Mouse (Mus musculus): Measurements from ENCODE around the gene Kat6b. TPM values are rescaled to one million over a fixed set of nuclear protein-coding genes. Genes with fewer than 3 reads are reported as not detected.
A peak's percentile ranks its signal among the peaks of the same experiment; 100 is the strongest.

Kat6b gene
- polyA plus RNA-seq, 1 experiment = 3.9 TPM

DNA sequence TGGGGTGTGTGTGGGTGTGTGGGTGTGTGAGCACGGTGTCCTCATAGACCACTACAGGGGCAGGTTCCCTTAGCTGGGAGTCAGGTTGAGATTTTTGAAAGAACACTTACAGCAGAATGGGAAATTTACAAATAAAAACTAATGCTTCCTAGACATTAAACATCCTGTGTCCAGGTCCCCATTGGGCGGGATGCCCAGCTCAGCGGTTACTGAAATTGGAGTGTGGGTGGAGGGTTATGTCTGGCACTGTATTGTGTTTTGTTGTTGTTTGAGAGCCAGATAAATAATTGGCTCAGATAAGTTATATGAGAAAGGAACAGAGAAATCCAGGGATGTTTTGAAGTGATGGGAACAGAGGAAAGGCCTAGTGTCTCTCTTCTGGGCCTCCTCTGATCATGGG, 209.8 kb downstream of the Kat6b start:
- Histone ChIP-seq H3K36me3 (ENCODE audit: control insufficient read depth, insufficient read depth) (no peaks in the 10 kb centered on the region), H3ac (ENCODE audit: control insufficient read depth, insufficient read length) (no peak overlapping the region), H3K4me2 (ENCODE audit: low read depth) (no peak overlapping the region), H3K79me2 (ENCODE audit: control insufficient read depth, insufficient read depth) (no peaks in the 10 kb centered on the region), H3K4me3 (no peak overlapping the region), H3K27me3 (ENCODE audit: control insufficient read depth, insufficient read depth, insufficient read length) (no peaks in the 10 kb centered on the region)
- TF ChIP-seq MAX (IDR thresholded peaks at IDR 0.05; ENCODE audit: low read depth) = no peak
- no peak for TF ChIP-seq TCF12 (IDR thresholded peaks at IDR 0.05; ENCODE audit: insufficient read depth, poor library complexity, severe bottlenecking)
- TF ChIP-seq E2F4 (IDR thresholded peaks at IDR 0.05; ENCODE audit: insufficient read depth) = no peak
- TF ChIP-seq MYOD1 (IDR thresholded peaks at IDR 0.05; ENCODE audit: control insufficient read depth in 1 of 3, insufficient read length in 2 of 3, low read depth in 2 of 3) = no peak
- no peak for TF ChIP-seq MYOG (IDR thresholded peaks at IDR 0.05; ENCODE audit: control insufficient read depth in 1 of 3, insufficient read depth in 1 of 3, insufficient read length in 2 of 3, low read depth in 2 of 3)
- TF ChIP-seq REST (IDR thresholded peaks at IDR 0.05; ENCODE audit: insufficient read depth, insufficient read length) = no peak

DNA sequence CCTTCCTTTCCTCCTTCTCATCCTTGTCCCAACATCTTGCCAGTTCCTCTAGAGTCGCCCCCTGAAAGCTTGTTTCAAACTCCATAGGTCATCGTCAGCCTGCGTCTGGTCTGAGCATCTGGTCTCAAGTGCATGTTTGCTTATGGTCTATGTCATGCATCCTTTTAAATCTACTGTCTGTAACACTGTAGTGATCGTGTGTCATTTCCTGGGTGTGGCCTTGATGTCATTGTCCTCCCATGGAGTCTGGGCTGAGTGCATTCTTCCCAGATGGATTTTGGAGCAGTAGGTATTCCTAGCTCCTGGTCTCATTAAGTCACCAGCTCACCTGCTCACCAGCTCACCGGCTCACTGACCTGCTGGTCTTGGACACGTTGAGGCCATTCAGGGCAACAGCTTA, 213.8 kb downstream of the Kat6b start:
- H3K36me3 ChIP-seq (ENCODE audit: control insufficient read depth, insufficient read depth) = no peaks in the 10 kb centered on the region
- no peak overlapping the region for H3ac ChIP-seq (ENCODE audit: control insufficient read depth, insufficient read length)
- no peaks in the 10 kb centered on the region for H3K27me3 ChIP-seq (ENCODE audit: control insufficient read depth, insufficient read depth, insufficient read length)
- H3K4me3 ChIP-seq = no peak overlapping the region
- TF ChIP-seq MAX (IDR thresholded peaks at IDR 0.05; ENCODE audit: low read depth) (no peak), E2F4 (IDR thresholded peaks at IDR 0.05; ENCODE audit: insufficient read depth) (no peak), TCF12 (IDR thresholded peaks at IDR 0.05; ENCODE audit: insufficient read depth, poor library complexity, severe bottlenecking) (no peak), POLR2A (IDR thresholded peaks at IDR 0.05; ENCODE audit: insufficient read length, low read depth) (no peak), REST (IDR thresholded peaks at IDR 0.05; ENCODE audit: insufficient read depth, insufficient read length) (no peak), MYOD1 (IDR thresholded peaks at IDR 0.05; ENCODE audit: control insufficient read depth in 1 of 3, insufficient read length in 2 of 3, low read depth in 2 of 3) (no peak)
- no peaks in the 10 kb centered on the region for H3K79me2 ChIP-seq (ENCODE audit: control insufficient read depth, insufficient read depth)
- H3K4me2 ChIP-seq (ENCODE audit: low read depth) = no peak overlapping the region

DNA sequence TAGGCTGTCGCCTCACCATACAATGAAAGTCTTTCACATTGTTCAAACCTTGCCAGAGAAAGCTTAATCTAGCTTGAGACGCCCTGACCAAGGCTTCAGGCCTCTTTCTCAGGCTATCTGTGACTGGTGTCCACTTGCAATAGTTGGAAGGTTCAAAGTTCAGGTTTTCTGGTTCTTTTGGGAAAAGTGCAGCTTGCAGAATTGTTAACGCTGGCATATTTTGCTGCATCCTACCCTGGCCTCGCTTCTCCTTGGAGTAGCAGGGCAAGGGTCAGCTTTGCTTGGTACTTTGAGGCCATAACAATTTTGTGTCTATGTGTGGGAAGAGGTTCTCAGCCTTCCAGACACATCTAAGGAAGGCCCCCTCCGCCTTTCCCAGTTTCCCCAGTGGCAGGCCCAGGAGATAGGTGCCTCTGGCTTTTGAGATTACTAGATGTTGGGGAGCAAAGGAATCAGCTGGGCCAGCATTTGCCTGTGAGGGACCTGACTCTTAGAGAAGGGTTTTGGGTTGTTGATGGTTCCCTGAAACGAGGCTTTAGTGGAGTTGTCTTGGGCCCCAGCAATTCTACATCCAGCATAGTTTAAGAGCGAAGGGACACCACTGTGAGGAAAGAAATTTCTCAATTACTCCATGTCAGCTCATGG, 215.1 kb downstream of the Kat6b start:
- no peak overlapping the region for H3K4me2 ChIP-seq (ENCODE audit: low read depth)
- no peaks in the 10 kb centered on the region for H3K79me2 ChIP-seq (ENCODE audit: control insufficient read depth, insufficient read depth)
- no peak for TF ChIP-seq SRF (IDR thresholded peaks at IDR 0.05; ENCODE audit: control insufficient read depth, insufficient read length, low read depth)
- TF ChIP-seq USF1 (IDR thresholded peaks at IDR 0.05; ENCODE audit: low read depth) = no peak
- no peak for TF ChIP-seq TCF3 (IDR thresholded peaks at IDR 0.05; ENCODE audit: insufficient read length, low read depth)
- no peak for TF ChIP-seq MYOD1 (IDR thresholded peaks at IDR 0.05; ENCODE audit: control insufficient read depth in 1 of 3, insufficient read length in 2 of 3, low read depth in 2 of 3)
- no peak for TF ChIP-seq POLR2A (IDR thresholded peaks at IDR 0.05; ENCODE audit: insufficient read length, low read depth)
- TF ChIP-seq MAX (IDR thresholded peaks at IDR 0.05; ENCODE audit: low read depth) = no peak
- no peak for TF ChIP-seq POLR2AphosphoS2 (IDR thresholded peaks at IDR 0.05; ENCODE audit: insufficient read length, low read depth)
- TF ChIP-seq CEBPB (IDR thresholded peaks at IDR 0.05; ENCODE audit: insufficient read depth, poor library complexity, severe bottlenecking) = no peak
- TF ChIP-seq TCF12 (IDR thresholded peaks at IDR 0.05; ENCODE audit: insufficient read depth, poor library complexity, severe bottlenecking) = no peak
- no peak for TF ChIP-seq REST (IDR thresholded peaks at IDR 0.05; ENCODE audit: insufficient read depth, insufficient read length)
- TF ChIP-seq E2F4 (IDR thresholded peaks at IDR 0.05; ENCODE audit: insufficient read depth) = no peak
- TF ChIP-seq MYOG (IDR thresholded peaks at IDR 0.05; ENCODE audit: control insufficient read depth in 1 of 3, insufficient read depth in 1 of 3, insufficient read length in 2 of 3, low read depth in 2 of 3) = no peak
- no peak overlapping the region for H3ac ChIP-seq (ENCODE audit: control insufficient read depth, insufficient read length)
- H3K36me3 ChIP-seq (ENCODE audit: control insufficient read depth, insufficient read depth) = no peaks in the 10 kb centered on the region
- no peaks in the 10 kb centered on the region for H3K27me3 ChIP-seq (ENCODE audit: control insufficient read depth, insufficient read depth, insufficient read length)
- no peak overlapping the region for H3K4me3 ChIP-seq

DNA sequence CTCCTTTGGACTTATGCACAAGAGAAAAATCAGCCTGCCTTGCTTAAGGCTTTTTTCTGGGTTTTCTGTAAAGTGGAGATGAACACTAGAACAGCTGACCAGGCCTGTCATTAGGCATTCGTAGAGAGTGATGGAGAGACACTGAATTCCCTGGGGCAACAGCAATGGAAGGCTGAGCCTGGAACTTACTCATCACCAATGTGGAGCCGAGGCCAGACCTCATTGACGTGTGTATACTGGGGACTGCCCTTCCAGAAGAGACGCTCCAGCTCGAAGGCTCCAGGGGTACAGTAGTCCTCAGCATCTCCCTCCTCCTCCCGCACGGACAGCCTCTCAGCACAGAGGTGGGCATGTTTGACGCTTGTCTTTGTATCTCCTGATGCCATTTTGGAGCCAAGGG, 221.5 kb downstream of the Kat6b start:
- no peak overlapping the region for H3K4me3 ChIP-seq
- no peaks in the 10 kb centered on the region for H3K27me3 ChIP-seq (ENCODE audit: control insufficient read depth, insufficient read depth, insufficient read length)
- H3K36me3 ChIP-seq (ENCODE audit: control insufficient read depth, insufficient read depth) = no peaks in the 10 kb centered on the region
- no peak overlapping the region for H3ac ChIP-seq (ENCODE audit: control insufficient read depth, insufficient read length)
- TF ChIP-seq MYOD1 (IDR thresholded peaks at IDR 0.05; ENCODE audit: control insufficient read depth in 1 of 3, insufficient read length in 2 of 3, low read depth in 2 of 3) (no peak), CEBPB (IDR thresholded peaks at IDR 0.05; ENCODE audit: insufficient read depth, poor library complexity, severe bottlenecking) (no peak), POLR2A (IDR thresholded peaks at IDR 0.05; ENCODE audit: insufficient read length, low read depth) (no peak)
- H3K79me2 ChIP-seq (ENCODE audit: control insufficient read depth, insufficient read depth) = no peaks in the 10 kb centered on the region
- H3K4me2 ChIP-seq (ENCODE audit: low read depth) = peak overlapping the region; percentile 24

GRCm38 (mm10) chr14:21703255-21703654, 222.0 kb downstream of the Kat6b start:
- Histone ChIP-seq H3K4me2 (ENCODE audit: low read depth) (peak overlapping the region; percentile 24), H3ac (ENCODE audit: control insufficient read depth, insufficient read length) (no peak overlapping the region), H3K27me3 (ENCODE audit: control insufficient read depth, insufficient read depth, insufficient read length) (no peaks in the 10 kb centered on the region), H3K79me2 (ENCODE audit: control insufficient read depth, insufficient read depth) (no peaks in the 10 kb centered on the region), H3K36me3 (ENCODE audit: control insufficient read depth, insufficient read depth) (no peaks in the 10 kb centered on the region), H3K4me3 (no peak overlapping the region)
- TF ChIP-seq TCF12 (IDR thresholded peaks at IDR 0.05; ENCODE audit: insufficient read depth, poor library complexity, severe bottlenecking) (no peak), MYOD1 (IDR thresholded peaks at IDR 0.05; ENCODE audit: control insufficient read depth in 1 of 3, insufficient read length in 2 of 3, low read depth in 2 of 3) (peak in 2 of 3 experiments; percentile 43 to 57)

Measured in myocyte (in vitro differentiated cells).